Mouse (Mus musculus): ENCODE results near the gene C1qc. TPM values are rescaled to one million over a fixed set of nuclear protein-coding genes. Genes with fewer than 3 reads are reported as not detected.

C1qc gene
- polyA plus RNA-seq, 1 experiment, result 436 TPM

DNA sequence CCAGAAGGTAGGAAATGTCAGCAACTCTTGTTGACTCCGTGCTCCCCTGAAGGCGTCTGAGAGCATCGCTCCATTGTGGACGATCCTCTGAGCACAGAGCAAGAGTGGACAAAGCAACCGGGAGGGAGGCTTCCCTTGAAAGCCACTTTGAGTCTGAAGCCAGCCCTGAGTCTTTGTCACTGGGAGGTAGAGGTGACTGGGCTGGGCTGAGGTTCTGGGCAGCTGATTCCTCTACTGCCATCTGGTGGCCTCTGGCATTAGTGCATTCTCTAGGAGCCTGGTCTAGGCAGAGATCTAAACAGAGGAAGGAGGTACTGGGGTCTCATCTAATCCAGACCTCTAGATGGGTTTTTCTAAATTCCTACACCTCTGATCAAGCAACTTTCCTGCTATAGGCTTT lies 51.8 kb downstream of the C1qc start:
- H3K36me3 ChIP-seq (ENCODE audit: control insufficient read depth, insufficient read depth, low read length), result no peaks in the 10 kb centered on the region
- 10% methylated on average over 5 of the region's 5 CpGs for WGBS
- DNase-seq (ENCODE audit: low read depth in 1 of 2, low spot score in 2 of 2), result peak; percentile 18 to 49
- TF ChIP-seq POLR2A (IDR thresholded peaks at IDR 0.05; ENCODE audit: low read depth, low read length) (no peak), CTCF (IDR thresholded peaks at IDR 0.05; ENCODE audit: extremely low read depth, insufficient read depth, insufficient read length, insufficient replicate concordance) (peak; percentile 64; the same call in 1 of the 2 replicates)
- H3K27ac ChIP-seq (ENCODE audit: insufficient read depth, low read length), result no peak overlapping the region
- peaks cover 6% of the 10 kb centered on the region for H3K27me3 ChIP-seq (ENCODE audit: control insufficient read depth, insufficient read depth, low read length)
- H3K4me3 ChIP-seq (ENCODE audit: extremely low read depth, insufficient read depth, insufficient read length), result no peak overlapping the region
- H3K4me1 ChIP-seq (ENCODE audit: control insufficient read depth, insufficient read depth, insufficient read length), result no peaks in the 10 kb centered on the region

Other genes with a start within 250 kb of the C1qc start
- 2.7 and 6.1 TPM in 2 replicates for gene Ephb2, start 57.1 kb downstream of the C1qc start, polyA plus RNA-seq (2012; rRNA removed)
- 284 and 304 TPM in 2 replicates for gene C1qb, start 6.9 kb downstream of the C1qc start, polyA plus RNA-seq (2012; rRNA removed)
- 214 and 227 TPM in 2 replicates for gene C1qa, start 5.7 kb upstream of the C1qc start, polyA plus RNA-seq (2012; rRNA removed)
- 0.40 and 0.46 TPM in 2 replicates for gene Epha8, start 63.8 kb upstream of the C1qc start, polyA plus RNA-seq (2012; rRNA removed)
- gene Zbtb40, start 155.7 kb upstream of the C1qc start, polyA plus RNA-seq (2012; rRNA removed), result 8.8 and 12.6 TPM in 2 replicates

All from spleen, adult 2 months (tissue).